Comparison of ENCODE assay signal across 8 mouse cellular contexts in the genomic region with DNA sequence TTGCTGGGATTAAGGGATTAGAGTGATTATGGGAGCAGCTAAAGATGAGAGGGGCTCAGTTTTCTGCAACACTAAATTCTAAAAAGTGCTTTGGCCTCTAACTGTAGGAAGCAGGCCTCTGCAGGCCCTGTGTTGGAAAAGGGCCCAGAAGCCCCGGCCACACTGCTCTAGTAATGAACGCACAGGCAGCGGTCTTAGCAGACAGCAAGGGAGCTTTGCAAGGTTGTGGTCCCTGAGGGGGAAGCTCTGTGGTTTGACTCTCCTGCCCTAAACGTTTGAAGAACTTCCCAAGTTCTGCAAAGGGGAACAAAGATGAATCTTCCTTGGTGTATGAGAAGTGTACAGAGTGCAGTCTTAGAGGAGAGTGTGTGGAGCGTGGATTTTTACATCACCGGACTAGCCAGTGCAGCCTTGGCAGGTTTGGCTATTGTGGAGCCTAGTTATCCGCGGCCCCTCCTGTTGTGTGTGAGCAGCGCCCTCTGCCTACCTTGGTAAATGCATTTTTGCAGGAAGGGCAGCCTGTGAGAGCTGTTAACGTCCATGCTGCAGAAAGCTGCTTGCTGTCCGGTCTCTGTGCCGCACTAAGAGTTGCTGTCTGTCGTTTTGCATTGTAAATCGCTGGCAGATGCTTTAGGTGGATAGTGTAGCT. TPM values are rescaled to one million over a fixed set of nuclear protein-coding genes. Genes with fewer than 3 reads are reported as not detected.
DNase-seq lines count a peak whose midpoint lies in the region; ATAC-seq lines count a peak whose summit lies in the region.
"Not testable (repeated sequence)": the region's sequence is repeated elsewhere in the genome, so short reads cannot be mapped to it uniquely, and the experiment has no call there.

No protein-coding gene starts in this region.

- WGBS in forebrain, embryonic 13.5 days = 12% methylated on average over 14 of the region's 14 CpGs
- 18% methylated on average over 14 of the region's 14 CpGs for WGBS in heart, embryonic 14.5 days
- 22% methylated on average over 14 of the region's 14 CpGs for WGBS in kidney, embryonic 14.5 days

- not testable (repeated sequence) for H3K9me3 ChIP-seq in forebrain, embryonic 13.5 days (replicated peaks); heart, embryonic 14.5 days (ENCODE audit: control insufficient read depth, low read length); kidney, embryonic 14.5 days (ENCODE audit: control insufficient read depth, low read length)

- not testable (repeated sequence) for H3K4me3 ChIP-seq in forebrain, embryonic 13.5 days; heart, embryonic 14.5 days (ENCODE audit: control insufficient read depth in 1 of 2, insufficient read depth in 1 of 2, low read depth in 1 of 2, low read length in 2 of 2); kidney, embryonic 14.5 days (ENCODE audit: low read length)

- H3K36me3 ChIP-seq in forebrain, embryonic 13.5 days (ENCODE audit: poor library complexity, severe bottlenecking); heart, embryonic 14.5 days (ENCODE audit: control insufficient read depth, insufficient read depth, low read length); kidney, embryonic 14.5 days (ENCODE audit: control insufficient read depth, insufficient read depth, low read length): not testable (repeated sequence)

- H3K27ac ChIP-seq in forebrain, embryonic 13.5 days; heart, embryonic 14.5 days (replicated peaks in 1 of 2; ENCODE audit: control insufficient read depth in 1 of 2, insufficient read depth in 1 of 2, low read depth in 2 of 2, low read length in 2 of 2); kidney, embryonic 14.5 days (ENCODE audit: low read depth, low read length): not testable (repeated sequence)

- intact Hi-C loops in left cerebral cortex, postnatal 25 days (cut with DNase I) = not testable (repeated sequence)

- peak overlapping the region; percentile 43 for H3K4me2 ChIP-seq in forebrain, embryonic 13.5 days
- H3K4me2 ChIP-seq in heart, embryonic 14.5 days (ENCODE audit: low read length) = peak overlapping the region; percentile 26
- H3K4me2 ChIP-seq in kidney, embryonic 14.5 days (replicated peaks; ENCODE audit: low read depth, low read length) = peak overlapping the region; percentile 37; the same call in 1 of the 2 replicates

- not testable (repeated sequence) for H3K27me3 ChIP-seq in forebrain, embryonic 13.5 days; heart, embryonic 14.5 days (ENCODE audit: control insufficient read depth, insufficient read depth, low read length); kidney, embryonic 14.5 days (ENCODE audit: control insufficient read depth, insufficient read depth, low read length)

- peak; percentile 64 for DNase-seq in 416B (ENCODE audit: low read depth)
- DNase-seq in cerebellum, adult 11-12 months = peak; percentile 3
- peak; percentile 35 to 65 for DNase-seq in left cerebral cortex, postnatal 25 days (ENCODE audit: low spot score in 2 of 2)
- peak; percentile 51 for DNase-seq in lung, postnatal 36 days
- DNase-seq in retina, adult 2 months (ENCODE audit: low read depth, low spot score) = peak; percentile 9

- not testable (repeated sequence) for H3K4me1 ChIP-seq in forebrain, embryonic 13.5 days; heart, embryonic 14.5 days (ENCODE audit: control insufficient read depth in 2 of 2, insufficient read depth in 2 of 2, low read length in 2 of 2); kidney, embryonic 14.5 days (ENCODE audit: control insufficient read depth, insufficient read depth, low read length)

- not testable (repeated sequence) for H3K9ac ChIP-seq in forebrain, embryonic 13.5 days; heart, embryonic 14.5 days (ENCODE audit: low read length); kidney, embryonic 14.5 days (ENCODE audit: low read depth, low read length)

- peak; percentile 91 for ATAC-seq in forebrain, embryonic 13.5 days
- ATAC-seq in heart, embryonic 14.5 days (ENCODE audit: insufficient number of reproducible peaks, insufficient read depth, low FRiP score, low read depth) = not testable (repeated sequence)
- peak; percentile 90; the same call in 1 of the 2 replicates for ATAC-seq in kidney, embryonic 14.5 days (ENCODE audit: low FRiP score, low TSS enrichment)

RNA-seq across cellular contexts. Expression of gene Il1f9, which starts 4.5 kb away (rescaled TPM):
- polyA plus RNA-seq in forebrain, embryonic 13.5 days (2015; fragmentation: Nextera tagmentation; extraction: Ambion mirVana) = not detected in 2 replicates
- polyA plus RNA-seq in heart, embryonic 14.5 days (2014; fragmentation: Nextera tagmentation; extraction: Ambion mirVana) = not detected in 2 replicates
- not detected in 2 replicates for polyA plus RNA-seq in kidney, embryonic 14.5 days (2014; fragmentation: Nextera tagmentation; extraction: Ambion mirVana)
- not detected for total RNA-seq in left cerebral cortex, postnatal 25 days (2021)

RNA-seq across cellular contexts. Expression of gene Il1f8, which starts 28.8 kb away (rescaled TPM):
- not detected in 2 replicates for polyA plus RNA-seq in forebrain, embryonic 13.5 days (2015; fragmentation: Nextera tagmentation; extraction: Ambion mirVana)
- polyA plus RNA-seq in heart, embryonic 14.5 days (2014; fragmentation: Nextera tagmentation; extraction: Ambion mirVana) = not detected in 2 replicates
- not detected in 2 replicates for polyA plus RNA-seq in kidney, embryonic 14.5 days (2014; fragmentation: Nextera tagmentation; extraction: Ambion mirVana)
- not detected for total RNA-seq in left cerebral cortex, postnatal 25 days (2021)

RNA-seq across cellular contexts. Expression of gene Il1f6, which starts 33.4 kb away (rescaled TPM):
- polyA plus RNA-seq in forebrain, embryonic 13.5 days (2015; fragmentation: Nextera tagmentation; extraction: Ambion mirVana) = not detected in 2 replicates
- polyA plus RNA-seq in heart, embryonic 14.5 days (2014; fragmentation: Nextera tagmentation; extraction: Ambion mirVana) = not detected in 2 replicates
- polyA plus RNA-seq in kidney, embryonic 14.5 days (2014; fragmentation: Nextera tagmentation; extraction: Ambion mirVana) = not detected in 2 replicates
- not detected for total RNA-seq in left cerebral cortex, postnatal 25 days (2021)

Comparison
In these comparisons a context has a peak if more than half of its experiments do, and no peak if none do; other contexts are left out.
1. DNase-seq: peak in every context shown above with its lines; median percentile 64 in 416B; 51 in lung, postnatal 36 days; 50 in left cerebral cortex, postnatal 25 days; 9 in retina, adult 2 months; 3 in cerebellum, adult 11-12 months.